Mouse (Mus musculus) liver, embryonic 13.5 days (tissue): ENCODE data around the gene Gtf3c4. TPM values are rescaled to one million over a fixed set of nuclear protein-coding genes. Genes with fewer than 3 reads are reported as not detected.

Experiments used
- ATAC-seq: fragments of 200-750 bp; cut with Nextera tagmentation; 2 replicates; pipeline ENCODE4 v1.8.0; 2017; ENCODE audit warnings: low read depth, mild to moderate bottlenecking, moderate number of reproducible peaks, moderate library complexity
- DNase-seq: peaks from one replicate; pipeline ENCODE4 v3.0.0; 2022
- H3K27ac ChIP-seq: fragments of 300-500 bp; sonication (generic); 2 replicates; pipeline ENCODE4 v1.5.1; 2015; ENCODE audit warnings: moderate library complexity, mild to moderate bottlenecking, inconsistent platforms
- H3K27me3 ChIP-seq: fragments of 300-500 bp; sonication (generic); 2 replicates; pipeline ENCODE4 v1.6.1; 2015; ENCODE audit warnings: mild to moderate bottlenecking, inconsistent platforms
- H3K36me3 ChIP-seq: fragments of 300-500 bp; sonication (generic); 2 replicates; pipeline ENCODE4 v1.6.1; 2015; ENCODE audit warnings: mild to moderate bottlenecking, inconsistent platforms
- H3K4me1 ChIP-seq: fragments of 300-500 bp; sonication (generic); replicated peaks from 2 replicates; pipeline ENCODE4 v1.6.1; 2015; ENCODE audit warnings: inconsistent platforms
- H3K4me2 ChIP-seq: fragments of 300-500 bp; sonication (generic); 2 replicates; pipeline ENCODE4 v1.6.1; 2015; ENCODE audit warnings: inconsistent platforms, mild to moderate bottlenecking, moderate library complexity
- H3K4me3 ChIP-seq: fragments of 300-500 bp; sonication (generic); replicated peaks from 2 replicates; pipeline ENCODE4 v1.5.1; 2015; ENCODE audit warnings: mild to moderate bottlenecking, inconsistent platforms
- H3K9ac ChIP-seq: fragments of 300-500 bp; sonication (generic); 2 replicates; pipeline ENCODE4 v1.6.1; 2015; ENCODE audit warnings: mild to moderate bottlenecking, inconsistent platforms
- H3K9me3 ChIP-seq: fragments of 300-500 bp; sonication (generic); replicated peaks from 2 replicates; pipeline ENCODE4 v1.6.1; 2016; ENCODE audit warnings: inconsistent platforms
- whole genome bisulfite sequencing: fragments of 180-500 bp; shearing (Covaris S2); methylation state at CpG from one replicate; pipeline ENCODE4 v1.1.7; 2015; ENCODE audit not compliant: insufficient replicate concordance; 5-methylcytosine and 5-hydroxymethylcytosine counted together
- polyA plus RNA-seq: library from polyadenylated mRNA; unstranded; fragments of >200 nt; fragmentation: Nextera tagmentation; extraction: Ambion mirVana; gene quantifications from 2 replicates; pipeline ENCODE4 v1.2.1, GENCODE M21; 2015

Gene Gtf3c4
- polyA plus RNA-seq, 1 experiment from 2014 or later: 4.9 TPM

DNA sequence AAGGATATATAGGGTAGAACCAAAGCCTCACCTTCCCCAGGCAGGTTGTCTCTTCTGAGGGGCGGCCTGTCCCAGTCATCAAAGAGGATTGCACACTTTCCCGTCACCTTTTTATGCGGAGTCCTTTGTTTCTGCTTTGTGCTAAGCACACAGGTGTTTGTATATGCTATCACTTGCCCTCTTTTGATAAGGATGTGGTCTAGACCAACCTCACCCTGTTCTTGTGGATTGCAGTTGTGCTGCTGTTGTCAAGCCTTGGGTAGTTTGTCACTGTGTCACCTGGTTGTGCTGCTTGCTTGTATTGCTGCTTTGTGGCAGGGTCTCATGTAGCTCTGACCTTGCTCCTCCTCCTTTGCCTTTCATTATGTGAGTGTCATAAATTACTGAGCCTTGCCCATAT lies 12.4 kb upstream of the Gtf3c4 start:
- Histone ChIP-seq H3K27ac (no peak overlapping the region), H3K4me1 (no peaks in the 10 kb centered on the region), H3K9ac (no peak overlapping the region), H3K9me3 (no peaks in the 10 kb centered on the region), H3K4me3 (no peak overlapping the region), H3K27me3 (no peaks in the 10 kb centered on the region), H3K4me2 (no peak overlapping the region), H3K36me3 (peaks cover 67% of the 10 kb centered on the region)
- no peak for DNase-seq
- no peak for ATAC-seq
- WGBS: 69% methylated on average over 3 of the region's 3 CpGs

GRCm38 (mm10) chr2:28848879-28849278 lies 8.7 kb upstream of the Gtf3c4 start:
- H3K36me3 ChIP-seq: peaks cover 74% of the 10 kb centered on the region
- H3K9ac ChIP-seq: no peak overlapping the region
- 75% methylated on average over 2 of the region's 2 CpGs for WGBS
- no peak overlapping the region for H3K4me3 ChIP-seq
- H3K4me2 ChIP-seq: no peak overlapping the region
- H3K27ac ChIP-seq: no peak overlapping the region
- H3K9me3 ChIP-seq: no peaks in the 10 kb centered on the region
- no peak for DNase-seq
- no peaks in the 10 kb centered on the region for H3K4me1 ChIP-seq
- H3K27me3 ChIP-seq: no peaks in the 10 kb centered on the region
- no peak for ATAC-seq

GRCm38 (mm10) chr2:28842042-28842441 lies 1.9 kb upstream of the Gtf3c4 start:
- Histone ChIP-seq H3K27me3 (no peaks in the 10 kb centered on the region), H3K27ac (no peak overlapping the region), H3K9ac (no peak overlapping the region), H3K4me3 (peak overlapping the region; percentile 96), H3K4me2 (peak overlapping the region; percentile 97), H3K4me1 (peaks cover 48% of the 10 kb centered on the region), H3K9me3 (no peaks in the 10 kb centered on the region), H3K36me3 (peaks cover 26% of the 10 kb centered on the region)
- DNase-seq: no peak
- no peak for ATAC-seq
- 46% methylated on average over 3 of the region's 3 CpGs for WGBS

DNA sequence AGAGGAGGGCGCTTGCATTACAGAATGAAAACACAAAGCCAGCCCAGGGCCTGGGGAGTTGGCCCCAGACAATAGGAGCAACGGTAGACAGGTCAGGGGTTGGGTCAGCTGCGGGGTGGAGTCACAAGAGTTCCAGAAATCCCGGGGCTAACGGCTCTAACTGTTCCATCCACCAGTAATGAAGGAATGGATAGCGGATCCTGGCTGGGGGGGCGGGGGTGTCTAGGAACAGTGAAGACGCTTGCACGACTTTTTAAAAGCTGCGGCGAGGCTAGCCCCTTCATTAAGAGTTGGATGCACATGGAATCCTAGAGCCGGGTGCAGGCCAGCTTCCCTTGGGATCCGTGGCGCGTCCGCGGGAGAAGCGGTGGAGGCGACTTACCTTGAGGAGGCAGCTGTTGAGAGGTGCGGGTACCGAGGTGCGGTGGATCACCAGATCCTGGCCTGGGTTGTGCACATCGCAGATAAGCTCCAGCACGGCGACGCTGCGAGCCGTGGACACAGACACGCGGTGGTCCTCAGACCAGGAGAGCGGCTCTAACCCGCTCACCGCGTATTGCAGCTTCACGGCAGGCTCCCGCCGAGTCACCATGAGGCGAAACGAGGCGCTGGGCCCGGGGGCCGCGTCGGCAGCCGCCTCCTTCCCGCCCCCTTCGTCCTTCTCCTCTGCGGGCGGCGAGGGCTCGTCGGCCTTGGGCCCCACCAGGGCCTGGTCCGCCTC lies 499 bp downstream of the Gtf3c4 start:
- peak; percentile 9 for DNase-seq
- Histone ChIP-seq H3K27ac (peak overlapping the region; percentile 85), H3K4me2 (peak overlapping the region; percentile 97), H3K4me3 (peak overlapping the region; percentile 96), H3K9me3 (no peaks in the 10 kb centered on the region), H3K27me3 (no peaks in the 10 kb centered on the region), H3K4me1 (peaks cover 58% of the 10 kb centered on the region), H3K36me3 (peaks cover 13% of the 10 kb centered on the region), H3K9ac (peak overlapping the region; percentile 96)
- WGBS: under 1% methylated on average over 53 of the region's 53 CpGs
- peak; percentile 64 for ATAC-seq

- ATAC-seq (no peak), DNase-seq (no peak)
- 69% methylated on average over 3 of the region's 3 CpGs for WGBS
- Histone ChIP-seq H3K27me3 (no peaks in the 10 kb centered on the region), H3K4me2 (no peak overlapping the region), H3K4me3 (no peak overlapping the region), H3K9ac (no peak overlapping the region), H3K27ac (no peak overlapping the region), H3K36me3 (peaks cover 42% of the 10 kb centered on the region), H3K9me3 (no peaks in the 10 kb centered on the region), H3K4me1 (peaks cover 40% of the 10 kb centered on the region)
Observed at GRCm38 (mm10) chr2:28836181-28836940, 3.8 kb downstream of the Gtf3c4 start.

- Histone ChIP-seq H3K36me3 (peaks cover 97% of the 10 kb centered on the region), H3K9ac (no peak overlapping the region), H3K9me3 (no peaks in the 10 kb centered on the region), H3K4me1 (peaks cover 8% of the 10 kb centered on the region; the same call in 1 of the 2 replicates), H3K27ac (no peak overlapping the region), H3K27me3 (no peaks in the 10 kb centered on the region), H3K4me3 (no peak overlapping the region), H3K4me2 (no peak overlapping the region)
- no peak for DNase-seq
- WGBS: 51% methylated on average over 4 of the region's 4 CpGs
- ATAC-seq: no peak
Observed at GRCm38 (mm10) chr2:28829265-28829664, 10.9 kb downstream of the Gtf3c4 start.

GRCm38 (mm10) chr2:28818866-28819265 lies 21.3 kb downstream of the Gtf3c4 start:
- no peak for ATAC-seq
- 66% methylated on average over 4 of the region's 4 CpGs for WGBS

DNA sequence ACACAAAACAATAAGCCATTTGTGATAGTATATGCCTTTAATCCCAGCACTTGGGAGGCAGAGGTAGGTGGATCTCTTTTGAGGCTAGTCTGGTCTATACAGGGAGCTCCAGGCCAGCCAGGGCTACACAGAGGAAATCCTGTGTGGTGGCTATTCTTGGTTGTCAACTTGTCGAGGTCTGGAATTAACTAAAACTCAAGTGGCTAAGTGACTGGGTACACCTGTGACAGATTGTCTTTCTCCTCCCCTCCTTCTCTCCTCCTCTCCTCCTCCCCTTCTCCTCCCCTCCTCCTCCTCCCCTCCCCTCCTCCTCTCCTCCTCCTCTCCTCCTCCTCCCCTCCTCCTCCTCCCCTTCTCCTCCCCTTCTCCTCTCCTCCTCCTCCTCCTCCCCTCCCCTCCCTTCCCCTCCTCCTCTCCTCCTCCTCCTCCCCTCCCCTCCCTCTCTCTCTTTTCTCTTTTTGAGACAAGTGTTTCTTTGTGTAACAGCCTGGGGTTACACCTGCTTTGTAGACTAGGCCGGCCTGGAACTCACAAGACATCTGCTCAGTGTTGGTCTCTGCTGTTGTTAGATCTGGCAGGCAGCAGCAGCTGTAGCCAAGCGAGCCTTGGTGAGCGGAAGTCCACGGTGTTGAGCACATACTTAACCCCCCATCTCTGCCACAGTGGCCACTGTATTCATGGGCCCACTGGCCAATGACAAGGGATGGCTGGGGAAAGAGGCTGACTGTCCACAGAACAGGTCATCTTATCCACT lies 29.7 kb downstream of the Gtf3c4 start:
- no peak overlapping the region for H3K27ac ChIP-seq
- H3K4me1 ChIP-seq: no peaks in the 10 kb centered on the region
- H3K4me2 ChIP-seq: no peak overlapping the region
- H3K9ac ChIP-seq: no peak overlapping the region
- H3K36me3 ChIP-seq: no peaks in the 10 kb centered on the region
- H3K4me3 ChIP-seq: no peak overlapping the region
- DNase-seq: no peak
- H3K9me3 ChIP-seq: no peaks in the 10 kb centered on the region
- WGBS: 49% methylated on average over 5 of the region's 5 CpGs
- H3K27me3 ChIP-seq: no peaks in the 10 kb centered on the region
- no peak for ATAC-seq

More at GRCm38 (mm10) chr2:28818866-28819265, 21.3 kb downstream of the Gtf3c4 start:
- peaks cover 14% of the 10 kb centered on the region for H3K36me3 ChIP-seq
- H3K27me3 ChIP-seq: no peaks in the 10 kb centered on the region
- no peak overlapping the region for H3K4me3 ChIP-seq
- H3K9ac ChIP-seq: no peak overlapping the region
- H3K4me1 ChIP-seq: no peaks in the 10 kb centered on the region
- H3K9me3 ChIP-seq: no peaks in the 10 kb centered on the region
- H3K27ac ChIP-seq: no peak overlapping the region
- no peak overlapping the region for H3K4me2 ChIP-seq
- DNase-seq: no peak

DNA sequence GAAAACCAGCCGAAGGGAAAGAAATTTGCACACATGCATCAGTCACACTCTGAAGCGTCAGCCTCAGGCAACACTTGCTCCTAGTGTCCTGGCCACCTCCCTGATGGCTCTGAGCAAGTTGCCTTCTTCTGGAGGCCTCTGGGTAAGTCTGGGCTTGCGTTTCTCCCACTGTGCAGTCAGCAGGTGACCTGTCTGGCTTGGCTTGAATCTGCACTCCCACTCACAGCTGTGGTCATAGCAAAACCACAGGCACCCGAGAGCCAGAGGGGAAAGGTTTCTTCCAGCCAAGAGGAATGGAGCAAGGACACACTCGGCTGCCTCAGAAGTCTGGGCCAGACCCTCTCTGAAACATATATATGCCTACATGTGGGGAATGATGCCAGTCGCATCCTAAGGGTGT lies 31.3 kb downstream of the Gtf3c4 start:
- Histone ChIP-seq H3K9me3 (no peaks in the 10 kb centered on the region), H3K9ac (no peak overlapping the region), H3K4me1 (no peaks in the 10 kb centered on the region), H3K27me3 (no peaks in the 10 kb centered on the region), H3K4me2 (no peak overlapping the region), H3K36me3 (no peaks in the 10 kb centered on the region), H3K4me3 (no peak overlapping the region), H3K27ac (no peak overlapping the region)
- WGBS: 45% methylated on average over 6 of the region's 6 CpGs
- DNase-seq (no peak), ATAC-seq (no peak)

DNA sequence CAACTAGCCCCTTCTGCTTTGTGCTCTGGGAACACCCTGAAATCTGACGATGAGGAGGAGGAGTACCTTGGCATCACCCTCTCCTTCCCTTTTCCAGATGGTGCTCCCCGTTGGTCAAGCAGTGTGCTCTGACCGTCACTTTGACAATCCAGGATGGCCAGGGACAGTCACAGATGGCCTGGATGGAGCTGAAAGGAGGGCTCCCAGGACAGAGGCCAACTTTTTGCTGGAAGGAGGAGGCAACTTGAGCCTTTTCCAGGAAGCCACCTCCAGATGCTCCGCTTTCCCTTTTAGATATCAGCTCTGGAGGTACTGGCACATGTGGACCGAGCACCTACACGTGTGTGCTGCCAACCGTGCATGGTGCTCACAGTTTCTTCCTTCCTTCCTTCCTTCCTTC lies 36.8 kb downstream of the Gtf3c4 start:
- Histone ChIP-seq H3K27me3 (no peaks in the 10 kb centered on the region), H3K4me2 (no peak overlapping the region), H3K4me1 (no peaks in the 10 kb centered on the region), H3K36me3 (no peaks in the 10 kb centered on the region), H3K9me3 (no peaks in the 10 kb centered on the region), H3K27ac (no peak overlapping the region), H3K9ac (no peak overlapping the region), H3K4me3 (no peak overlapping the region)
- WGBS: 63% methylated on average over 7 of the region's 7 CpGs
- ATAC-seq: no peak
- DNase-seq: no peak

DNA sequence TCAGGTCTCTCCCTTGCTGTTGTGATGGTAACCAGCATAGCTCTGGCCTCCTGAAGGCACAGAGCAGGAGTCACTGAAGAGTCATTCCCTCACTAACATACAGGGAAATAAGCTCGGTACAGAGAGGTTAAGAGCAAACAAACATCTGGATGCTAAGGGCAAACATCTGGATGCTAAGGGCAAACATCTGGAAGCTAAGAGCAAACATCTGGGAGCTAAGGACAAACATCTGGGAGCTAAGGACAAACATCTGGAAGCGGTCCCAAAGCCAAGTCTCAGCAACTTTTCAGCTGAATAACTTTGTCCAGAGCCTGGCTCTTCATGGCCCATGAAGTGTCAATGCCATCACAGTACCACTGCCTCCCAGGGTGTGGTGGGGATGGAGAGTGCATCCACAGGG lies 40.6 kb downstream of the Gtf3c4 start:
- Histone ChIP-seq H3K4me3 (no peak overlapping the region), H3K9ac (no peak overlapping the region), H3K9me3 (no peaks in the 10 kb centered on the region), H3K27ac (no peak overlapping the region), H3K27me3 (no peaks in the 10 kb centered on the region), H3K4me1 (0 out of 2 replicates have a peak, but pooled peaks cover 3% of the 10 kb centered on the region), H3K4me2 (no peak overlapping the region), H3K36me3 (no peaks in the 10 kb centered on the region)
- DNase-seq (no peak), ATAC-seq (no peak)
- WGBS: 51% methylated on average over 2 of the region's 2 CpGs
